Mouse (Mus musculus): ENCODE measurements around the gene 4930556J24Rik. TPM values are rescaled to one million over a fixed set of nuclear protein-coding genes. Genes with fewer than 3 reads are reported as not detected.

Gene 4930556J24Rik
- total RNA-seq, 2 experiments from 2014 or later: not detected

- TF ChIP-seq CTCF (conservative IDR thresholded peaks at IDR 0.05): peak; percentile 54
- peak overlapping the region; percentile 76 for H3K4me3 ChIP-seq
- peak overlapping the region; percentile 90 for H3K27ac ChIP-seq
- no peak for DNase-seq (ENCODE audit: low spot score in 2 of 2)
These were observed 65.9 kb downstream of the 4930556J24Rik start for GRCm38 (mm10) chr11:3910513-3911310.

GRCm38 (mm10) chr11:3909236-3909635 is 67.3 kb downstream of the 4930556J24Rik start:
- H3K27ac ChIP-seq: peak overlapping the region; percentile 90
- no peak overlapping the region for H3K4me3 ChIP-seq
- DNase-seq (ENCODE audit: low spot score in 2 of 2): no peak
- no peak for TF ChIP-seq CTCF (conservative IDR thresholded peaks at IDR 0.05)

GRCm38 (mm10) chr11:3905446-3905845 is 71.1 kb downstream of the 4930556J24Rik start:
- no peak for DNase-seq (ENCODE audit: low spot score in 2 of 2)
- no peak overlapping the region for H3K4me3 ChIP-seq
- no peak for TF ChIP-seq CTCF (conservative IDR thresholded peaks at IDR 0.05)
- no peak overlapping the region for H3K27ac ChIP-seq

GRCm38 (mm10) chr11:3904673-3905072 is 71.9 kb downstream of the 4930556J24Rik start:
- H3K27ac ChIP-seq: no peak overlapping the region

GRCm38 (mm10) chr11:3903046-3903445 is 73.5 kb downstream of the 4930556J24Rik start:
- no peak overlapping the region for H3K4me3 ChIP-seq
- H3K27ac ChIP-seq: peak overlapping the region; percentile 72

More at GRCm38 (mm10) chr11:3904673-3905072, 71.9 kb downstream of the 4930556J24Rik start:
- DNase-seq (ENCODE audit: low spot score in 2 of 2): no peak
- no peak overlapping the region for H3K4me3 ChIP-seq
- TF ChIP-seq CTCF (conservative IDR thresholded peaks at IDR 0.05): no peak

GRCm38 (mm10) chr11:3902516-3902915 is 74.1 kb downstream of the 4930556J24Rik start:
- DNase-seq (ENCODE audit: low spot score in 2 of 2): no peak
- no peak for TF ChIP-seq CTCF (conservative IDR thresholded peaks at IDR 0.05)
- H3K4me3 ChIP-seq: no peak overlapping the region
- H3K27ac ChIP-seq: peak overlapping the region; percentile 72

More at GRCm38 (mm10) chr11:3903046-3903445, 73.5 kb downstream of the 4930556J24Rik start:
- TF ChIP-seq CTCF (conservative IDR thresholded peaks at IDR 0.05): no peak
- peak; percentile 52 to 67 for DNase-seq (ENCODE audit: low spot score in 2 of 2)

- peak overlapping the region; percentile 17; the same call in 1 of the 2 replicates for H3K4me3 ChIP-seq
- H3K27ac ChIP-seq: peak overlapping the region; percentile 32; the same call in 1 of the 2 replicates
- TF ChIP-seq CTCF (conservative IDR thresholded peaks at IDR 0.05): no peak
- DNase-seq (ENCODE audit: low spot score in 2 of 2): no peak
These were observed 76.3 kb downstream of the 4930556J24Rik start for GRCm38 (mm10) chr11:3900296-3900695.

GRCm38 (mm10) chr11:3895933-3896332 is 80.6 kb downstream of the 4930556J24Rik start:
- peak overlapping the region; percentile 60 for H3K4me3 ChIP-seq

GRCm38 (mm10) chr11:3895458-3895857 is 81.1 kb downstream of the 4930556J24Rik start:
- peak overlapping the region; percentile 60 for H3K4me3 ChIP-seq
- no peak for DNase-seq (ENCODE audit: low spot score in 2 of 2)
- peak overlapping the region; percentile 94 for H3K27ac ChIP-seq
- no peak for TF ChIP-seq CTCF (conservative IDR thresholded peaks at IDR 0.05)

More at GRCm38 (mm10) chr11:3895933-3896332, 80.6 kb downstream of the 4930556J24Rik start:
- no peak for DNase-seq (ENCODE audit: low spot score in 2 of 2)
- H3K27ac ChIP-seq: peak overlapping the region; percentile 94; the same call in 1 of the 2 replicates
- TF ChIP-seq CTCF (conservative IDR thresholded peaks at IDR 0.05): no peak

- H3K27ac ChIP-seq: peak within 1 kb of the TSS; percentile 94
- peak; percentile 97 to 98 for DNase-seq (ENCODE audit: low spot score in 2 of 2)
These were observed 81.9 kb downstream of the 4930556J24Rik start, which contains the start of the genes 4921536K21Rik and Dusp18 for GRCm38 (mm10) chr11:3894406-3895281. TSS of gene 4921536K21Rik (minus strand) at chr11:3895098. TSS of gene Dusp18 (plus strand) at chr11:3895240.

GRCm38 (mm10) chr11:3893970-3894369 is 82.6 kb downstream of the 4930556J24Rik start:
- DNase-seq (ENCODE audit: low spot score in 2 of 2): no peak
- no peak for TF ChIP-seq CTCF (conservative IDR thresholded peaks at IDR 0.05)
- H3K4me3 ChIP-seq: peak overlapping the region; percentile 60; the same call in 1 of the 2 replicates
- H3K27ac ChIP-seq: peak overlapping the region; percentile 94

More at GRCm38 (mm10) chr11:3894406-3895281, 81.9 kb downstream of the 4930556J24Rik start, which contains the start of the genes 4921536K21Rik and Dusp18:
- peak within 1 kb of the TSS; percentile 60 for H3K4me3 ChIP-seq
- TF ChIP-seq CTCF (conservative IDR thresholded peaks at IDR 0.05): no peak

Other genes starting within 250 kb of the 4930556J24Rik start
- gene Osbp2, start 112.9 kb downstream of the 4930556J24Rik start, total RNA-seq (2021): 10 to 100 TPM; 81.4 to 86.7 TPM
- under 1 TPM; 0.39 to 0.41 TPM for gene 4921536K21Rik, start 81.7 kb downstream of the 4930556J24Rik start, total RNA-seq (2021)
- gene Dusp18, start 81.5 kb downstream of the 4930556J24Rik start, total RNA-seq (2021): 10 to 100 TPM; 24.6 to 26.0 TPM
- gene Slc35e4, start 62.1 kb downstream of the 4930556J24Rik start, total RNA-seq (2021): 10 to 100 TPM; 16.9 TPM
- gene Tcn2, start 44.6 kb downstream of the 4930556J24Rik start, total RNA-seq (2021): 10 to 100 TPM; 18.5 to 19.4 TPM
- gene Pes1, start 12.8 kb downstream of the 4930556J24Rik start, total RNA-seq (2021): 10 to 100 TPM; 34.8 to 40.5 TPM
- 1 to 10 TPM; 8.5 to 9.8 TPM for gene Gal3st1, start 6.9 kb upstream of the 4930556J24Rik start, total RNA-seq (2021)
- gene Sec14l4, start 54.7 kb upstream of the 4930556J24Rik start, total RNA-seq (2021): under 1 TPM; 0.17 to 0.64 TPM
- gene Sec14l3, start 88.1 kb upstream of the 4930556J24Rik start, total RNA-seq (2021): 1 to 10 TPM; 1.3 to 2.6 TPM
- gene Mtfp1, start 118.7 kb upstream of the 4930556J24Rik start, total RNA-seq (2021): 100 to 1,000 TPM; 115 to 119 TPM
- gene Sec14l2, start 146.6 kb upstream of the 4930556J24Rik start, total RNA-seq (2021): 10 to 100 TPM; 62.8 to 67.6 TPM
- 10 to 100 TPM; 33.8 to 35.6 TPM for gene Rnf215, start 158.4 kb upstream of the 4930556J24Rik start, total RNA-seq (2021)
- gene Ccdc157, start 183.5 kb upstream of the 4930556J24Rik start, total RNA-seq (2021): 10 to 100 TPM; 12.2 to 12.8 TPM
- 10 to 100 TPM; 72.3 to 74.1 TPM for gene Sf3a1, start 183.6 kb upstream of the 4930556J24Rik start, total RNA-seq (2021)
- 10 to 100 TPM; 27.3 to 29.4 TPM for gene Tbc1d10a, start 210.0 kb upstream of the 4930556J24Rik start, total RNA-seq (2021)
- 1 to 10 TPM; 5.3 to 5.8 TPM for gene Castor1, start 241.4 kb upstream of the 4930556J24Rik start, total RNA-seq (2021)